Mouse (Mus musculus) erythroblast, embryonic 14.5 days (primary cell): ENCODE data around the gene Klhl42.

Experiments used
- GATA1 ChIP-seq: IDR thresholded peaks from 2 replicates; pipeline ENCODE4 v1.6.1; 2012; ENCODE audit warnings: low read length, inconsistent platforms, mixed read lengths
- TAL1 ChIP-seq: IDR thresholded peaks from 3 replicates; pipeline ENCODE4 v1.6.1; 2012; ENCODE audit warnings: low read length, inconsistent platforms, mixed read lengths

GRCm38 (mm10) chr6:147106716-147107115 is 15.5 kb downstream of the Klhl42 start:
- TF ChIP-seq TAL1 (no peak), GATA1 (no peak)
